Mouse (Mus musculus) E14TG2a.4 (cell line): Measurements from ENCODE around the gene Flot2.

Experiments
- H3K27me3 ChIP-seq: 2 replicates; pipeline ENCODE4 v1.6.1; 2014; ENCODE audit warnings: low read length, control low read depth; ENCODE audit not compliant: insufficient read depth
- H3K36me3 ChIP-seq: 2 replicates; pipeline ENCODE4 v1.6.1; 2014; ENCODE audit warnings: low read length, control low read depth; ENCODE audit not compliant: insufficient read depth
- H3K4me1 ChIP-seq: replicated peaks from 2 replicates; pipeline ENCODE4 v1.6.1; 2014; ENCODE audit warnings: low read depth, low read length, control low read depth
- H3K4me3 ChIP-seq: replicated peaks from 2 replicates; pipeline ENCODE4 v1.5.1; 2014; ENCODE audit warnings: mild to moderate bottlenecking, low read length
- H3K9me3 ChIP-seq: 2 replicates; pipeline ENCODE4 v1.6.1; 2014; ENCODE audit warnings: low read length, control low read depth
- CTCF ChIP-seq: conservative IDR thresholded peaks from 2 replicates; pipeline ENCODE4 v1.5.1; 2014; ENCODE audit warnings: low read length
- NANOG ChIP-seq: IDR thresholded peaks from 2 replicates; pipeline ENCODE4 v1.6.1; 2014; ENCODE audit warnings: borderline replicate concordance, low read length, mixed read lengths
- POU5F1 ChIP-seq: IDR thresholded peaks from 2 replicates; pipeline ENCODE4 v1.6.1; 2014; ENCODE audit warnings: low read length, borderline replicate concordance

Flot2 gene

DNA sequence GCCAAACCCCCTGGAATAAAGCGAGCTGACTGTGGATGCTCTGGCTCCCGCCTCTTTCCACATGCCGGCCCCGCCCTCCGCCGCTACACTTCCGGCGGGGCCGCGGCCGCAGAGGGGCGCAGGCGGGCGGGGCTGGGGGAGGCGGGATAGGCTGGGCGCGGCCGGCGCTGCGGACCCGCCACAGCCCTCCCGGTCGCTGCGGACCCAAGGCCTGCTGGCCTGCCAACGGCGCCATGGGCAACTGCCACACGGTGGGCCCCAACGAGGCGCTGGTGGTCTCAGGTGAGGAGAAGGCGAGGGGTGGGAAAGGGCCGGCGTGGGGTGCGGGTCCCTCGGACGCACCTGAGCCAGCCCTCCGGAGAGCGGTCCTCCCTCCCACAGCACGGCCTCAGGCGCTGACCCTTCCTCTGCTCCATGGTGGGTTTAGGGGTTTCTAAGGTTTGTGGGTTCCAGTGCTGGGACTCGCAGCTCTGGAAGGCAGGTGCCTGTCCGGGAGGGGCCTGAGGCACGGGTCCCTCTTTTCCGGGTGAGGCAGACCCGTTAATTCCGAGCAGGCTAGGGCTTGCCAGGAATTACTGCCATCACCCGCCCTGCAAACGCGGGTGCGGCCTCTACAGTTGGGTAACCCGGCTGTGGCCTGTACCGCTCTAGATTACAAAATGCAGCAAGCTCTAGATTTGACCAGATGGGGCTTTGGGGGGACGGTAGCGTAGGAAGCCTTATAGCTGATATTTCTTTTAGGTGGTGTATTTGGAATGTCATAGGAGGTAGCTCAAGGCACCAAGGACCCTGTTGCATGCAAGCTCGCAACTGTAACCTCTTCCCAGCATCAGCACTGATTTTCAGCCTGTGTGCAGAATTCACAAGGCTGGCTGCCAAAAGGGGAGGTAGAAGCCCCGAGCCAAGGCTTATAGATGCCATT, at the start of gene Flot2:
TSS of gene Flot2 (plus strand) at position 101 of the 922 bp plus-strand sequence.
- TF ChIP-seq POU5F1, result no peak
- no peak for TF ChIP-seq NANOG
- TF ChIP-seq CTCF, result no peak

DNA sequence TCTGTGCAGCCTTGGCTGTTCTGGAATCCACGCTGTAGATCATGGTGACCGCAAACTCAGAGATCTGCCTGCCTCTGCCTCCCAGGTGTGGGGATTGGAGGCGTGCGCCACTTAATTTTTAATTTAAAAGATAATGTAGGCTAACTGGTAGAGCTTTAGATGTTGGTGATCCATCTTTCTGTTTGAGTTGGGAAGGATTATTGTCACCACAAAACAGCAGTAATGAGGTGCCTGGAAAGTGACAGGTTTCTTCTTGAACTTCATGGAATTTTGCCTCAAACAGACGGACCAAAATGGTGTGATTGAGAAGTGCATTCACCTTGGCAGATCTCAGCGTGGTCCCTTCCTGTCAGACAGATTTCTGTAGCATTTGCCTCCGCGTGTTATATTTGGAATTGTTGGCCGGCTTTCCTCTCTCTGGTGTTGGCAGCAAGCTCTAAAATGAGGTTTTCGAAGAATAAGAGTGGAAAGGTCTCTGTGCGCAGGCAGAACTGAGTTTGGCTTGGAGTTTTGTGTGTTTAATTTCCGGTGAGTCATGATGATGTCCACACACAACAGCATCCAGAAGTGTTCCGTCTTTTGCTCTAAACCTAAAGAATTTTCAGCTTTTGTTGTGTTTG, 48.5 kb upstream of the Flot2 start:
- Histone ChIP-seq H3K4me1 (peaks cover 61% of the 10 kb centered on the region), H3K9me3 (no peaks in the 10 kb centered on the region), H3K27me3 (no peaks in the 10 kb centered on the region), H3K36me3 (peaks cover 83% of the 10 kb centered on the region), H3K4me3 (no peak overlapping the region)
- no peak for TF ChIP-seq POU5F1
- no peak for TF ChIP-seq CTCF
- no peak for TF ChIP-seq NANOG

More for the DNA sequence above, at the start of gene Flot2:
- H3K4me3 ChIP-seq, result peak within 1 kb of the TSS; percentile 93
- H3K27me3 ChIP-seq, result 0 out of 2 replicates have a peak, but pooled peaks cover under 1% of the 10 kb centered on the region
- H3K9me3 ChIP-seq, result peaks cover 4% of the 10 kb centered on the region; the same call in 1 of the 2 replicates
- H3K4me1 ChIP-seq, result peaks cover 64% of the 10 kb centered on the region
- H3K36me3 ChIP-seq, result peaks cover 42% of the 10 kb centered on the region

DNA sequence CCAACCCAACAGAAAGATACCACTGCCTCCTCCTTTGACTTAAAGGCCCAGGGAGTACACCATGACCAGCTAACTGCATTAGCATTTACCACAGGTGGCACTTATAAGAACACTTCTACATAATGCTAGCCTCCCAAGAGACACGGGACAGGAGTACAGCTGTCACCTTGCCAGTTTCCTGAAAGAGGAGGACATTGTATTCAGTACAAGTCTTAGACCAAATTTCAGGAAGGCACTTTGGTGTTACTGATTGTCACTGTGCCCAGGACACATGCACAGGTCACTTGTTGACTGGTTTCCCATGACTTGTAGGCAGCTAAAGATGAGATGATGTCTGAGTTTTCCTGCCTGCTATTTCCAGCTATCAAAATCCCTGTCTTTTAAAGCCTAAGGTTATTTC, 42.2 kb upstream of the Flot2 start:
- Histone ChIP-seq H3K36me3 (peaks cover 91% of the 10 kb centered on the region), H3K4me1 (peaks cover 48% of the 10 kb centered on the region), H3K9me3 (no peaks in the 10 kb centered on the region), H3K27me3 (no peaks in the 10 kb centered on the region), H3K4me3 (no peak overlapping the region)
- TF ChIP-seq CTCF, result no peak

DNA sequence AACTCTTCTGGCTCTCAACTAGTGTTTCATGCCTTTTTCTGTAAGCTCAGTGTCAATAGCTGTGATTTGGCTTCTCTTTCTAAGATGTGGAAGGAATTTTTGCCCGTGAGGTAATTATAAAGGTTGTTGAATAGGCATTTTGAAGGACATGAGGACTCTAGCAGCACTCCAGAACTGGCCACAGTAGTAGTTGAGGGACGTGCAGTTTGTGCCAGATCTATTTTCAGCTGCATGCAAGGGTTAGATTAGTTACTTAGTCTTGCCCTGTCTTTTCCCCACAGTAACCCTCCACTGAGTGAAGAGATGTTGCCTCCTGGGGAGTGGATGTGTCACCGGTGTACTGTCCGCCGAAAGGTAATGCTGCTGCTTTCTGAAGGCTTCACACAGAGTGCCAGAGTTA, 31.3 kb upstream of the Flot2 start:
- no peak for TF ChIP-seq POU5F1
- no peak for TF ChIP-seq CTCF
- TF ChIP-seq NANOG, result no peak
- H3K9me3 ChIP-seq, result no peaks in the 10 kb centered on the region

DNA sequence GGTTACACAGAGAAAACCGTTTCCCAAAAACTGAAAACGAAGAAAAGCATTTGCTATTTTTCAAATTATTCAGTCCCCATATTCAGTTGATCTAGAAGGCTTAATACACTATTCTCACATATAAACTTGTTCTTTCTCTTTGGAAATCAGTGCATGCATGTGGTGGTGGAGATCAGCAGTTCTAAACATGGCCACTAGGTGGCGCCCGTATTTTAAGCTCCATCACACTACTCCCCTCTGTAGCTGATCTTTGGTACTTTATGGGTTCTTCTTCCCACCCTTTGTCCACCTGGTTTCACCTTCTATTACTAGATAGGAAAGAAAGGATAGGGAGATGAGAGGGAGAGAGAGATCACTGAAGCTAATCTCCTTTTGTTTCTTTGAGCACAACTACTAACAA, 18.1 kb upstream of the Flot2 start:
- peaks cover 11% of the 10 kb centered on the region for H3K4me1 ChIP-seq
- no peak overlapping the region for H3K4me3 ChIP-seq
- no peaks in the 10 kb centered on the region for H3K9me3 ChIP-seq
- no peaks in the 10 kb centered on the region for H3K27me3 ChIP-seq
- H3K36me3 ChIP-seq, result peaks cover 91% of the 10 kb centered on the region
- TF ChIP-seq CTCF (peak; percentile 98), NANOG (no peak)

More for the DNA sequence above, 31.3 kb upstream of the Flot2 start:
- H3K4me1 ChIP-seq, result peaks cover 26% of the 10 kb centered on the region
- H3K4me3 ChIP-seq, result no peak overlapping the region
- H3K27me3 ChIP-seq, result no peaks in the 10 kb centered on the region
- H3K36me3 ChIP-seq, result peaks cover 95% of the 10 kb centered on the region

DNA sequence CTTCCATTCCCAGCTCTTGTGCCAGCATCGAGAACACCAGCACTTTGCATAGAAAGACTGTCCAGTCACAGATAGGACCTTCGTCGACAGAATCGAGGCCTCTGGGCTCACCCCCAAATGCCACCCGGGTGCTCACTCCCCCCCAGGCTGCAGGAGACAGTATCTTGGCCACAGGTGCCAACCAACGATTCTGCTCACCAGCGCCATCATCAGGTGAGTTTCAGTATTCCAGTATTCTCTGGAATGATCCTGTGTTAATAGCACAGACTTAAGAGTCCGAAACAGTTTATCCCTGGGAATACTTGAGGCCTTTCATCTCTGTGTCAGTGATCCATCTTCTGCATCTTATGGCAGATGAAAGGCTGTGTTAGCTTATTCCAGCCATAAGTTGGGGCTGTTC, 14.1 kb upstream of the Flot2 start:
- Histone ChIP-seq H3K4me1 (peaks cover 27% of the 10 kb centered on the region), H3K27me3 (no peaks in the 10 kb centered on the region), H3K36me3 (peaks cover 90% of the 10 kb centered on the region), H3K4me3 (no peak overlapping the region), H3K9me3 (no peaks in the 10 kb centered on the region)
- TF ChIP-seq POU5F1 (no peak), NANOG (no peak), CTCF (peak; percentile 71)

DNA sequence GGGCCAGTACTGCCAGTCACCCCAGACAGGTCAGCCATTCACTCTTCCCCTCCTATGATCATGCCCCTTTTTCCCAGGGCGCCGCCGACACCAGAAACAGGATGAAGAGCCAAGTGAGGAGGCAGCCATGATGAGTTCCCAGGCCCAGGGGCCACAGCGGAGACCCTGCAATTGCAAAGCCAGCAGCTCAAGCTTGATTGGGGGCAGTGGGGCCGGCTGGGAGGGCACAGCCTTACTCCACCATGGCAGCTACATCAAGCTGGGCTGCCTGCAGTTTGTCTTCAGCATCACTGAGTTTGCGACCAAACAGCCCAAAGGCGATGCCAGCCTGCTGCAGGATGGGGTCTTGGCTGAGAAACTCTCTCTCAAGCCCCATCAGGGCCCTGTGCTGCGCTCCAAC, 8.5 kb upstream of the Flot2 start:
- H3K4me3 ChIP-seq, result no peak overlapping the region
- TF ChIP-seq NANOG, result no peak
- H3K4me1 ChIP-seq, result peaks cover 61% of the 10 kb centered on the region
- no peaks in the 10 kb centered on the region for H3K9me3 ChIP-seq
- peaks cover 70% of the 10 kb centered on the region for H3K36me3 ChIP-seq
- H3K27me3 ChIP-seq, result peaks cover 3% of the 10 kb centered on the region; the same call in 1 of the 2 replicates

DNA sequence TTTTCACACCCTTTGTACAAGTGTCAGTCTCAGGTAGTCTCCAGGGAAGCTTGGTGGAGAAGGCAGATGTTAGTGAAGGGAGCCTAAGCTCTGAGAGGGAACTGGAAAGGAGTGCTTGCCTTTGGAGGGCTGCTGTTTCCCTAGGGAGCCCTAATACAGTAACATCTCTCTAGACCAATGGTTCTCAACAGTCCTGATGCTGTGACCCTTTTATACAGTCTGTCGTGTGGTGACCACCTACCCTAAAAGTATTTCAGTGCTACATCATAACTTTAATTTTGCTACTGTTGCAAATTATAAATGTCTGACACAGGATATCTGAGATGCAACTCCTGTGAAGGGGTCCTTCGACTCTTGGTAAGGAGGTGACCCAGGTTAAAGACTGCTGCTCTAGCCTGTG, 7.1 kb upstream of the Flot2 start:
- H3K27me3 ChIP-seq, result peaks cover 3% of the 10 kb centered on the region; the same call in 1 of the 2 replicates
- TF ChIP-seq POU5F1, result no peak
- TF ChIP-seq NANOG, result no peak
- no peak for TF ChIP-seq CTCF
- no peak overlapping the region for H3K4me3 ChIP-seq
- H3K4me1 ChIP-seq, result peaks cover 68% of the 10 kb centered on the region
- no peaks in the 10 kb centered on the region for H3K9me3 ChIP-seq
- peaks cover 71% of the 10 kb centered on the region for H3K36me3 ChIP-seq
